Mouse (Mus musculus) heart, adult 9 months (tissue): ENCODE measurements around the gene Dmkn.

Experiments used
- DNase-seq, 2 experiments: peaks; one replicate each; pipeline ENCODE4 v3.0.0; 2022; ENCODE audit warnings: low spot score in 2 of 2

The Dmkn gene

DNA sequence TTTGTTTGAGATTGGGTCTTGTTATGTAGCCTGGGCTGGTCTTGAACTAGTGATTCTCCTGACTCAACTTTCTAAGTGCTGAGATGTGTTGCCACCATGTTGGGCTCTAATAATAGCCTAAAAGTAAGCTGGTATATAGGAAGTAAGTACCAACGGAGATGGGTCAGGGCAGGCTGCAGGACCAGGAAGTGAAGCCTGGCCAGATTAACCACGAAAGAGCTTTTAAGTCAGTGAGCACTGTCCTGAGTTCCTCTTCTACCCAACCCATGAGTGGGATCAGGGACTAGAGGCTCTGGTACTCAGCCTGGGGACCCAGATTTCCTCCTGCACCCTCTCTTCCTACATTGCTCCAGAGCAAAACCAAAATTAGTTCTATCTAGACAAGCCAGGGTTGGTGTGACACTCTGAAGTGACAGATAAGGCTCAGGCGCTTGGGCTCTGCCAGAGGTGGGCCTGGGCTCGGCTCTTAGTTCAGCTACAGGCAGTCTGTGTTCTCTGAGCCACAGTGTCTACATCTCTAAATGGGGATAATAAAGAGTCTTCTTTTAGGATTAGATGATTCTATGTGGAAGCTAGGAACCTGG lies 1.7 kb upstream of the Dmkn start:
- peak in 1 of 2 experiments; percentile 12 for DNase-seq

GRCm38 (mm10) chr7:30765173-30765572 lies 1.6 kb downstream of the Dmkn start:
- DNase-seq = no peak

- DNase-seq = no peak
These were observed 2.9 kb downstream of the Dmkn start for GRCm38 (mm10) chr7:30766408-30766807.

- DNase-seq = no peak
These were observed 5.7 kb downstream of the Dmkn start for GRCm38 (mm10) chr7:30769236-30769635.

GRCm38 (mm10) chr7:30776104-30776503 lies 12.5 kb downstream of the Dmkn start:
- DNase-seq = no peak

GRCm38 (mm10) chr7:30777081-30777579 lies 13.6 kb downstream of the Dmkn start:
- no peak for DNase-seq

DNA sequence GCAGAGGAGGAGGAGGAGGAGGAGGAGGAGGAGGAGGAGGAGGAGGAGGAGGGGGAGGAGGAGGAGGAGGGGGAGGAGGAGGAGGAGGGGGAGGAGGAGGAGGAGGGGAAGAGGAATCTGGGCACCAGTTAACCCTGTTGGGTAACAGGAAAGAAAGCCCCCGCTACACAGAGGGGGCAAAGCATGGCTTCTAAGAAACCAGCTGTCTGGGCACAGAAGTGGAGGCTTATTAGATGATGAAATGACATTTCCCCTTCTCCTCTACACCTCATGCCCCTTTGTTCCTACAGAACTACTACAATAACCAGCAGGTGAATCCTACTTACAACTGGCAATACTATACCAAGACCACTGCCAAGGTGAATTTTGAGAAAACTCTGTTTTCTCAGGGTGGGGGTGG lies 14.4 kb downstream of the Dmkn start:
- DNase-seq = no peak

GRCm38 (mm10) chr7:30781792-30782191 lies 18.2 kb downstream of the Dmkn start:
- no peak for DNase-seq

GRCm38 (mm10) chr7:30782658-30783057 lies 19.1 kb downstream of the Dmkn start:
- no peak for DNase-seq

- DNase-seq = no peak
These were observed 21.6 kb downstream of the Dmkn start for GRCm38 (mm10) chr7:30785154-30785553.

- DNase-seq = no peak
These were observed 22.4 kb downstream of the Dmkn start for GRCm38 (mm10) chr7:30785721-30786546.

- no peak for DNase-seq
These were observed 23.9 kb downstream of the Dmkn start, which contains the start of gene Krtdap for GRCm38 (mm10) chr7:30787377-30788022. Gene Krtdap, plus strand, starts transcription at chr7:30787896.

GRCm38 (mm10) chr7:30790141-30790540 lies 26.6 kb downstream of the Dmkn start:
- no peak for DNase-seq

DNA sequence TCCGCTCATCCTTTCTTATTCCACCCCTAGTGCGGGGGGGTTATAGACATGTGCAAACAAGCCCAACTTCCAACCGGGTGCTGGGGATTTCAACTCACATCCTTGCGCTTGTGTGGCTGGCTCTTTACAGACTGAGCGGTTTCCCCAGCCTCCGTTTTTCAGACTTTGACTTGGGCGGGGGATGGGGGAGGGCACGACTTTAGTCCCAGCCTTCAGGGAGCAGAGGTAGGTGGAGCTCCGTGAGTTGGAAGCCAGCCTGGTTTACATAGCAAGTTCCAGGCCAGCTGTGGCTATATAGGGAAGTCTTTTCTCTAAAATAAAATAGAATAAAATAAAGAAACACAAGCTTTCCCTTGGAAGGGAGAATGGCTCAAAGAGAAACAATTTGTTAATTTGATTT lies 28.4 kb downstream of the Dmkn start:
- no peak for DNase-seq

- DNase-seq = no peak
These were observed 31.4 kb downstream of the Dmkn start for GRCm38 (mm10) chr7:30794921-30795320.

GRCm38 (mm10) chr7:30796790-30797189 lies 33.2 kb downstream of the Dmkn start:
- no peak for DNase-seq

- DNase-seq = no peak
These were observed 37.1 kb downstream of the Dmkn start for GRCm38 (mm10) chr7:30800653-30801052.

DNA sequence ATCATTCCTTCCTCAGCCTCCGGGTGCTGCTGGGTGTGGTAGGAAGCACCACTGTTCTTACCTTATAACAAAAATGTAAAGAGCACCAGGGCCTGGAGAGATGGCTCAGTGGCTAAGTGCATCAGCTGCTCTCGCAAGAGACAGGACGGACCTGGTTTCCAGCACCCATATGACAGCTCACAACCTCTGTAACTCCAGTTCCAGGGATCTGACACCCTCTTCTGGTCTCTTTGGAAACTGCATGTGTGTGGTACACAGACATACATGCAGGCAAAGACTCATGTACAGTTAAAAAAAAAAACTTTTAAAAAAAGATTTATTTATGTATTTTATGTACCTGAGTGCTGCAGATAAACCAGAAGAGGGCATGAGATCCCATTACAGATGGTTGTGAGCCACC lies 39.7 kb downstream of the Dmkn start:
- no peak for DNase-seq

GRCm38 (mm10) chr7:30804026-30804715 lies 40.6 kb downstream of the Dmkn start:
- no peak for DNase-seq

DNA sequence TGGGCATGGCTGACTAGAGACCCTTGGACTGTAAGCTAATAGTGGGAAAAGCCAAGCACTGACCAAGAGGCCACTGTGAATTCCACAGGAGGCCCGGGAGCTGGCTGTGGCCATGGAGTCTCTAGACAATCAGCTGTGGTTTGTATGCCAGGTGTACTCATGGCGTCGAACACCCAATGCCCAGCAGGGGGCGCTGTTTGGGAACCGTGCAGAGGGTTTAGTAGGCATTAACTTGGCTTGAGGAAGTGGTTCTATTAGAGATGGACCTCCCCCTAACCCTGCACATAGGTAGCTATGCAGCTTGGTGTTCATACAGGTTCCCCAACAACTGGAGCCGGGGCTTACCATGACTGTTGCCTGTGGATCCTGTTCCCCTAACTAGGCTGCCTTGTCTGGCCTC lies 42.4 kb downstream of the Dmkn start:
- DNase-seq = no peak

DNA sequence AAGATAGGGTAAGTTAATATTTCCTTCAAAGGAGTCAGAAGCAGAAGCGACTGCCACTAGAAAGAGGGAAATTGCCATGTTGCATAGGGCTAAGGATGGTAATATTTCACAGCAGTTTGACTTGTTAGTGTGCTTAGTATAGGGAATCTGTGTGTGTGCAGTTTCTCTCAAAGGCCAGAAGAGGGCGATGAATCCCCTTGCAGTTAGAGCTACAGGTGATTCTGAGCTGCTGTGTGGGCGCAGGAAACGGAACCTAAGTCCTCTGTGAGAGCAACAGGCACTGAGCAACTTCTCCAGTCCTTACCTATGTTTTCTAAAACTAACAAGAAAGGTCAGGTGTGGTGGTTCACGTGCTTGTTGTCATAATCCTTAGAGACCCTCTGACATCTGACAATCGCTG lies 46.8 kb downstream of the Dmkn start:
- no peak for DNase-seq

GRCm38 (mm10) chr7:30811757-30812290 lies 48.3 kb downstream of the Dmkn start:
- no peak for DNase-seq
